In genomic region chr2:158410022-158411014, GRCm38 (mm10) we compare ENCODE assay signal across 8 mouse cellular contexts. TPM values are rescaled to one million over a fixed set of nuclear protein-coding genes. Genes with fewer than 3 reads are reported as not detected.
A peak's percentile ranks its signal among the peaks of the same experiment; 100 is the strongest.
DNase-seq lines count a peak whose midpoint lies in the region; ATAC-seq lines count a peak whose summit lies in the region.

No protein-coding gene starts in this region.

- peak; percentile 56 for ATAC-seq in erythroid progenitor cell, adult 5-6 weeks (replicated peaks; ENCODE audit: low FRiP score, poor library complexity, severe bottlenecking)

- intact Hi-C loops in heart, postnatal 14 days (cut with DNase I), result no loop called here
- intact Hi-C loops in left cerebral cortex, postnatal 25 days (cut with DNase I), result no loop called here

- peak; percentile 70 for DNase-seq in Muller cell, postnatal 12 days (ENCODE audit: inconsistent ontology term)
- peak; percentile 28 for DNase-seq in c-Kit-negative CD71-positive TER-119-positive erythroid progenitor cells, embryonic 14.5 days (ENCODE audit: low read depth, low spot score)
- peak; percentile 37 to 41 for DNase-seq in heart, postnatal 14 days
- peak; percentile 20 to 21 for DNase-seq in left cerebral cortex, postnatal 25 days (ENCODE audit: low spot score in 2 of 2)
- DNase-seq in mesoderm, embryonic 11.5 days (ENCODE audit: low read depth, low spot score), result peak; percentile 34
- peak; percentile 10 for DNase-seq in skeletal muscle tissue, adult 2 months (ENCODE audit: low read depth, low spot score)
- no peak for DNase-seq in yolk sac, embryonic 10.5 days (ENCODE audit: low spot score)

RNA-seq across cellular contexts. Expression of gene Ralgapb, which starts 0.7 kb away (rescaled TPM):
- 31.4 and 37.8 TPM in 2 replicates for total RNA-seq in erythroid progenitor cell, adult 5-6 weeks (2015; ENCODE audit: low replicate concordance)
- 24.9 and 29.8 TPM in 2 replicates for total RNA-seq in erythroid progenitor cell, adult 5-6 weeks (2017; ENCODE audit: low replicate concordance)
- 10 to 100 TPM; 33.5 TPM for total RNA-seq in heart, postnatal 14 days (2021)
- 100 to 1,000 TPM; 103 to 106 TPM for total RNA-seq in left cerebral cortex, postnatal 25 days (2021)

RNA-seq across cellular contexts. Expression of gene Snhg11, which starts 34.9 kb away (rescaled TPM):
- not detected in 2 replicates for total RNA-seq in erythroid progenitor cell, adult 5-6 weeks (2015; ENCODE audit: low replicate concordance)
- not detected in 2 replicates for total RNA-seq in erythroid progenitor cell, adult 5-6 weeks (2017; ENCODE audit: low replicate concordance)
- under 1 TPM; 0.15 to 0.22 TPM for total RNA-seq in heart, postnatal 14 days (2021)
- total RNA-seq in left cerebral cortex, postnatal 25 days (2021), result 100 to 1,000 TPM; 540 to 648 TPM

Comparison
In these comparisons a context has a peak if more than half of its experiments do, and no peak if none do; other contexts are left out.
1. RNA of gene Snhg11, which starts 34.9 kb away (total RNA-seq): 540 to 648 TPM in left cerebral cortex, postnatal 25 days; 0.15 to 0.22 TPM in heart, postnatal 14 days and not detected in erythroid progenitor cell, adult 5-6 weeks; every median in the first group is over 100 times any median in the second.